Mouse (Mus musculus): ENCODE data around the gene Synj2. TPM values are rescaled to one million over a fixed set of nuclear protein-coding genes. Genes with fewer than 3 reads are reported as not detected.

The Synj2 gene
- not detected in 2 replicates for polyA plus RNA-seq (2012; ENCODE audit: insufficient read depth, insufficient read length, low replicate concordance, missing spikeins)

- 2% methylated on average over 48 of the region's 52 CpGs for WGBS
- TF ChIP-seq POLR2A (IDR thresholded peaks at IDR 0.05; ENCODE audit: insufficient read depth, low read depth, low read length) (no peak), CTCF (IDR thresholded peaks at IDR 0.05; ENCODE audit: insufficient read depth, low read depth, low read length) (no peak)
- H3K27ac ChIP-seq (ENCODE audit: insufficient read depth, low read depth, low read length) = no peak within 1 kb of the TSS
Observed at GRCm38 (mm10) chr17:5941230-5942043, at the start of gene Synj2. Synj2 (plus strand) TSS chr17:5941280.

GRCm38 (mm10) chr17:5891933-5892683, 49.0 kb upstream of the Synj2 start:
- no peak for TF ChIP-seq POLR2A (IDR thresholded peaks at IDR 0.05; ENCODE audit: insufficient read depth, low read depth, low read length)
- WGBS = 92% methylated on average over 9 of the region's 9 CpGs
- no peak overlapping the region for H3K27ac ChIP-seq (ENCODE audit: insufficient read depth, low read depth, low read length)
- no peak overlapping the region for H3K4me3 ChIP-seq (ENCODE audit: insufficient read depth, low read depth, low read length)
- H3K4me1 ChIP-seq (ENCODE audit: control insufficient read depth, insufficient read depth, low read length) = no peaks in the 10 kb centered on the region

More at GRCm38 (mm10) chr17:5941230-5942043, at the start of gene Synj2:
- Histone ChIP-seq H3K4me3 (ENCODE audit: insufficient read depth, low read depth, low read length) (peak within 1 kb of the TSS; percentile 70), H3K4me1 (ENCODE audit: control insufficient read depth, insufficient read depth, low read length) (peaks cover 9% of the 10 kb centered on the region; the same call in 1 of the 2 replicates)

GRCm38 (mm10) chr17:5893092-5893491, 48.0 kb upstream of the Synj2 start:
- no peak for TF ChIP-seq CTCF (IDR thresholded peaks at IDR 0.05; ENCODE audit: insufficient read depth, low read depth, low read length)
- no peak for TF ChIP-seq POLR2A (IDR thresholded peaks at IDR 0.05; ENCODE audit: insufficient read depth, low read depth, low read length)
- whole genome bisulfite sequencing = 65% methylated on average over 7 of the region's 7 CpGs

GRCm38 (mm10) chr17:5893574-5894148, 47.4 kb upstream of the Synj2 start:
- TF ChIP-seq CTCF (IDR thresholded peaks at IDR 0.05; ENCODE audit: insufficient read depth, low read depth, low read length) = no peak
- TF ChIP-seq POLR2A (IDR thresholded peaks at IDR 0.05; ENCODE audit: insufficient read depth, low read depth, low read length) = no peak
- 90% methylated on average over 7 of the region's 7 CpGs for WGBS
- Histone ChIP-seq H3K4me1 (ENCODE audit: control insufficient read depth, insufficient read depth, low read length) (no peaks in the 10 kb centered on the region), H3K4me3 (ENCODE audit: insufficient read depth, low read depth, low read length) (no peak overlapping the region), H3K27ac (ENCODE audit: insufficient read depth, low read depth, low read length) (no peak overlapping the region)

More at GRCm38 (mm10) chr17:5893092-5893491, 48.0 kb upstream of the Synj2 start:
- Histone ChIP-seq H3K4me3 (ENCODE audit: insufficient read depth, low read depth, low read length) (no peak overlapping the region), H3K4me1 (ENCODE audit: control insufficient read depth, insufficient read depth, low read length) (no peaks in the 10 kb centered on the region), H3K27ac (ENCODE audit: insufficient read depth, low read depth, low read length) (no peak overlapping the region)

- Histone ChIP-seq H3K27ac (ENCODE audit: insufficient read depth, low read depth, low read length) (no peak overlapping the region), H3K4me3 (ENCODE audit: insufficient read depth, low read depth, low read length) (no peak overlapping the region), H3K4me1 (ENCODE audit: control insufficient read depth, insufficient read depth, low read length) (no peaks in the 10 kb centered on the region)
- TF ChIP-seq POLR2A (IDR thresholded peaks at IDR 0.05; ENCODE audit: insufficient read depth, low read depth, low read length) (no peak), CTCF (IDR thresholded peaks at IDR 0.05; ENCODE audit: insufficient read depth, low read depth, low read length) (no peak)
- WGBS = 81% methylated on average over 4 of the region's 4 CpGs
Observed at GRCm38 (mm10) chr17:5896066-5896465, 45.0 kb upstream of the Synj2 start.

GRCm38 (mm10) chr17:5896607-5897006, 44.5 kb upstream of the Synj2 start:
- no peak for TF ChIP-seq POLR2A (IDR thresholded peaks at IDR 0.05; ENCODE audit: insufficient read depth, low read depth, low read length)
- TF ChIP-seq CTCF (IDR thresholded peaks at IDR 0.05; ENCODE audit: insufficient read depth, low read depth, low read length) = no peak
- Histone ChIP-seq H3K27ac (ENCODE audit: insufficient read depth, low read depth, low read length) (no peak overlapping the region), H3K4me1 (ENCODE audit: control insufficient read depth, insufficient read depth, low read length) (no peaks in the 10 kb centered on the region), H3K4me3 (ENCODE audit: insufficient read depth, low read depth, low read length) (no peak overlapping the region)
- 78% methylated on average over 7 of the region's 7 CpGs for WGBS

- Histone ChIP-seq H3K27ac (ENCODE audit: insufficient read depth, low read depth, low read length) (no peak overlapping the region), H3K4me3 (ENCODE audit: insufficient read depth, low read depth, low read length) (no peak overlapping the region), H3K4me1 (ENCODE audit: control insufficient read depth, insufficient read depth, low read length) (no peaks in the 10 kb centered on the region)
- 91% methylated on average over 17 of the region's 17 CpGs for WGBS
- TF ChIP-seq POLR2A (IDR thresholded peaks at IDR 0.05; ENCODE audit: insufficient read depth, low read depth, low read length) = no peak
- no peak for TF ChIP-seq CTCF (IDR thresholded peaks at IDR 0.05; ENCODE audit: insufficient read depth, low read depth, low read length)
Observed at GRCm38 (mm10) chr17:5897326-5898200, 43.5 kb upstream of the Synj2 start.

- no peaks in the 10 kb centered on the region for H3K4me1 ChIP-seq (ENCODE audit: control insufficient read depth, insufficient read depth, low read length)
- H3K27ac ChIP-seq (ENCODE audit: insufficient read depth, low read depth, low read length) = no peak overlapping the region
- TF ChIP-seq POLR2A (IDR thresholded peaks at IDR 0.05; ENCODE audit: insufficient read depth, low read depth, low read length) (no peak), CTCF (IDR thresholded peaks at IDR 0.05; ENCODE audit: insufficient read depth, low read depth, low read length) (no peak)
- WGBS = 98% methylated on average over 6 of the region's 6 CpGs
- no peak overlapping the region for H3K4me3 ChIP-seq (ENCODE audit: insufficient read depth, low read depth, low read length)
Observed at GRCm38 (mm10) chr17:5899251-5899650, 41.8 kb upstream of the Synj2 start.

Measured in olfactory bulb, adult 2 months (tissue).